Comparison of ENCODE assay signal across 35 mouse cellular contexts in the genomic region with DNA sequence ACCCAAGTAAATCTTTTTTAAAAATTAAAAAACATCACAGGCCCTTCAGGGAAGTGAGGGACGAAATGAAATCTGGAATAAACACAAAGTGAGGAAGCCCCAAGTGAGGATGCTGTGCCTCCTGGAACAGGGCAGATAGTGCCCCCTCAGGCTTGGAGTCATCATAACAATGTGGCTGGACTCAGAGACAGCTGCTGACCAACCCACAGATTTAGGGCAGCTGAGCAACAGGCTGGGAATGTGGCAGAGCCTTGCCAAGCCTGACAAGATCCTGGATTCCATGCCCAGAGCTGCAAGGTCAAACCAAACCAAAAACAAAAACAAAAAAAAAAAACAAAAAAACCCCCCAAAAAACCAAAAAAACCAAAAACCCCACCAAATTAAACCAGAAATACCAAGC. TPM values are rescaled to one million over a fixed set of nuclear protein-coding genes. Genes with fewer than 3 reads are reported as not detected.
DNase-seq lines count a peak whose midpoint lies in the region; ATAC-seq and TF ChIP-seq lines count a peak whose summit lies in the region.
"Had no signal": no experiment of that assay in that cellular context is flagged by ENCODE, and none has a peak within 500 bp of the region (broad histone marks: within the 10 kb centered on the region; RNA-seq: fewer than 3 reads in every experiment).

No protein-coding gene starts in this region.

- WGBS in lung, adult 2 months = 97% methylated on average over 1 of the region's 1 CpGs
- WGBS in hindbrain, embryonic 16.5 days = 90% methylated on average over 1 of the region's 1 CpGs

- no peak for ATAC-seq in hindbrain, embryonic 16.5 days
- ATAC-seq: CD4-positive, CD25-positive, alpha-beta regulatory T cell, adult 4 months; forebrain, embryonic 14.5 days; forebrain, postnatal 0 days; hindbrain, postnatal 0 days; inflammation-experienced regulatory T-cells, adult 6 months; intestine, embryonic 16.5 days; Patski had no signal

- peak; percentile 9; the same call in 1 of the 2 replicates for TF ChIP-seq POLR2A in lung, adult 2 months (IDR thresholded peaks at IDR 0.05; ENCODE audit: borderline replicate concordance, extremely low read depth, low read depth, low read length)
- no peak for TF ChIP-seq POLR2A in myocyte (IDR thresholded peaks at IDR 0.05; ENCODE audit: insufficient read length, low read depth)

- TF ChIP-seq CTCF in lung, adult 2 months (IDR thresholded peaks at IDR 0.05; ENCODE audit: insufficient read depth, low read length) = no peak

- H3K9ac ChIP-seq in hindbrain, embryonic 16.5 days (ENCODE audit: low read depth, low read length) = no peak overlapping the region
- H3K9ac ChIP-seq: forebrain, postnatal 0 days; hindbrain, embryonic 13.5 days had no signal

- no peak overlapping the region for H3K27ac ChIP-seq in hindbrain, embryonic 16.5 days (ENCODE audit: low read depth, low read length)
- H3K27ac ChIP-seq: forebrain, embryonic 10.5 days; gastrocnemius, adult 2 months; hindbrain, embryonic 10.5 days; hindbrain, embryonic 13.5 days; hindbrain, postnatal 0 days had no signal

- H3ac ChIP-seq in myocyte (ENCODE audit: control insufficient read depth, insufficient read length) = no peak overlapping the region

- no peak overlapping the region for H3K4me3 ChIP-seq in lung, adult 2 months (replicated peaks; ENCODE audit: extremely low read depth, low read depth, low read length)
- H3K4me3 ChIP-seq in myocyte = no peak overlapping the region
- H3K4me3 ChIP-seq in hindbrain, embryonic 16.5 days (ENCODE audit: low read length) = no peak overlapping the region
- H3K4me3 ChIP-seq: forebrain, embryonic 10.5 days; gastrocnemius, adult 2 months; hindbrain, embryonic 10.5 days; hindbrain, embryonic 13.5 days had no signal

- peak; percentile 34 to 50 for DNase-seq in adrenal gland, adult (ENCODE audit: inconsistent age in 2 of 2, low spot score in 1 of 2)
- no peak for DNase-seq in adrenal gland, adult 18-20 months (ENCODE audit: low spot score in 2 of 2)
- no peak for DNase-seq in lung, adult 2 months
- no peak for DNase-seq in lung, postnatal 10 days
- DNase-seq in adrenal gland, postnatal 14 days = peak; percentile 36
- no peak for DNase-seq in thymus, adult 18-20 months
- DNase-seq: B cell, adult 2 months; cerebellum, adult 18-20 months; cerebellum, adult 9-10 months; cerebellum, postnatal 14 days; forebrain, postnatal 0 days; gastrocnemius, adult 2 months; gastrocnemius, postnatal 14 days; heart, adult 11 months; heart, postnatal 36 days; kidney, adult 2 months had no signal

- peaks cover 7% of the 10 kb centered on the region; the same call in 1 of the 2 replicates for H3K9me3 ChIP-seq in hindbrain, embryonic 16.5 days (ENCODE audit: control insufficient read depth, low read length)
- H3K9me3 ChIP-seq: hindbrain, embryonic 13.5 days had no signal

- H3K27me3 ChIP-seq in myocyte (ENCODE audit: control insufficient read depth, insufficient read depth, insufficient read length) = no peaks in the 10 kb centered on the region
- no peaks in the 10 kb centered on the region for H3K27me3 ChIP-seq in hindbrain, embryonic 16.5 days (replicated peaks; ENCODE audit: control insufficient read depth, insufficient read depth, low read length)
- H3K27me3 ChIP-seq: hindbrain, embryonic 13.5 days; Patski had no signal

- H3K36me3 ChIP-seq in myocyte (ENCODE audit: control insufficient read depth, insufficient read depth) = no peaks in the 10 kb centered on the region
- H3K36me3 ChIP-seq in hindbrain, embryonic 16.5 days (ENCODE audit: control insufficient read depth, insufficient read depth, low read length) = peaks cover 2% of the 10 kb centered on the region; the same call in 1 of the 2 replicates

- H3K79me2 ChIP-seq in myocyte (ENCODE audit: control insufficient read depth, insufficient read depth) = no peaks in the 10 kb centered on the region

- no peak overlapping the region for H3K4me2 ChIP-seq in myocyte (ENCODE audit: low read depth)
- H3K4me2 ChIP-seq in hindbrain, embryonic 16.5 days (ENCODE audit: low read length) = no peak overlapping the region
- H3K4me2 ChIP-seq: heart, embryonic 11.5 days; hindbrain, embryonic 13.5 days had no signal

- H3K4me1 ChIP-seq in lung, adult 2 months (ENCODE audit: control insufficient read depth, insufficient read depth, low read length) = no peaks in the 10 kb centered on the region
- no peaks in the 10 kb centered on the region for H3K4me1 ChIP-seq in hindbrain, embryonic 16.5 days (ENCODE audit: control insufficient read depth, insufficient read depth, low read depth, low read length)
- H3K4me1 ChIP-seq: forebrain, embryonic 10.5 days; hindbrain, embryonic 10.5 days; hindbrain, embryonic 13.5 days had no signal

TF ChIP-seq in myocyte, 11 proteins besides CTCF, POLR2A, EP300 and RAD21:
- TF ChIP-seq CEBPB (IDR thresholded peaks at IDR 0.05; ENCODE audit: insufficient read depth, poor library complexity, severe bottlenecking) (no peak), TCF12 (IDR thresholded peaks at IDR 0.05; ENCODE audit: insufficient read depth, poor library complexity, severe bottlenecking) (peak; percentile 27), E2F4 (IDR thresholded peaks at IDR 0.05; ENCODE audit: insufficient read depth) (no peak), MYOG (IDR thresholded peaks at IDR 0.05; ENCODE audit: control insufficient read depth in 1 of 3, insufficient read depth in 1 of 3, insufficient read length in 2 of 3, low read depth in 2 of 3) (peak; percentile 55 to 88 (median 74)), MYOD1 (IDR thresholded peaks at IDR 0.05; ENCODE audit: control insufficient read depth in 1 of 3, insufficient read length in 2 of 3, low read depth in 2 of 3) (peak in 2 of 3 experiments; percentile 73 to 86), SRF (IDR thresholded peaks at IDR 0.05; ENCODE audit: control insufficient read depth, insufficient read length, low read depth) (no peak), POLR2AphosphoS2 (IDR thresholded peaks at IDR 0.05; ENCODE audit: insufficient read length, low read depth) (no peak), TCF3 (IDR thresholded peaks at IDR 0.05; ENCODE audit: insufficient read length, low read depth) (no peak)

RNA-seq across cellular contexts. Expression of a gene that starts 7.5 kb away (rescaled TPM):
- total RNA-seq in adrenal gland, adult 18-20 months (2021) = 10 to 100 TPM; 23.0 to 27.5 TPM
- 17.6 and 21.0 TPM in 2 replicates for polyA plus RNA-seq in lung, adult 2 months (2012; rRNA removed)
- total RNA-seq in adrenal gland, postnatal 14 days (2021) = 27.2 and 34.4 TPM in 2 replicates
- 28.9 TPM for polyA plus RNA-seq in myocyte (2012; fragmentation: generic; extraction: Trizol)
- 43.8 and 57.2 TPM in 2 replicates for polyA plus RNA-seq in hindbrain, embryonic 16.5 days (2015; fragmentation: Nextera tagmentation; extraction: Ambion mirVana)

RNA-seq across cellular contexts. Expression of a gene that starts 7.7 kb away (rescaled TPM):
- 1 to 10 TPM; 2.4 to 2.5 TPM for total RNA-seq in adrenal gland, adult 18-20 months (2021)
- 2.0 and 2.5 TPM in 2 replicates for polyA plus RNA-seq in lung, adult 2 months (2012; rRNA removed)
- 2.9 and 3.4 TPM in 2 replicates for total RNA-seq in adrenal gland, postnatal 14 days (2021)
- polyA plus RNA-seq in myocyte (2012; fragmentation: generic; extraction: Trizol) = 2.0 TPM
- polyA plus RNA-seq in hindbrain, embryonic 16.5 days (2015; fragmentation: Nextera tagmentation; extraction: Ambion mirVana) = 5.1 and 5.9 TPM in 2 replicates

RNA-seq across cellular contexts. Expression of a gene that starts 12.4 kb away (rescaled TPM):
- not detected for total RNA-seq in adrenal gland, adult 18-20 months (2021)
- polyA plus RNA-seq in lung, adult 2 months (2012; rRNA removed) = 36.0 and 44.3 TPM in 2 replicates
- total RNA-seq in adrenal gland, postnatal 14 days (2021) = not detected in 2 replicates
- not detected for polyA plus RNA-seq in myocyte (2012; fragmentation: generic; extraction: Trizol)
- 0.16 TPM in 1 of 2 replicates, not detected in the other for polyA plus RNA-seq in hindbrain, embryonic 16.5 days (2015; fragmentation: Nextera tagmentation; extraction: Ambion mirVana)
- total RNA-seq: forebrain, postnatal 0 days; hindbrain, postnatal 0 days had no signal
- polyA plus RNA-seq: embryonic facial prominence, embryonic 11.5 days; forebrain, embryonic 10.5 days; forebrain, embryonic 14.5 days; frontal cortex, adult 2 months; heart, embryonic 11.5 days; heart, embryonic 14.5 days; heart, postnatal 0 days; hindbrain, embryonic 10.5 days; hindbrain, embryonic 13.5 days; hindbrain, postnatal 0 days; inflammation-experienced regulatory T-cells, adult 6 months; intestine, embryonic 16.5 days; Patski had no signal

RNA-seq across cellular contexts. Expression of a gene that starts 18.7 kb away (rescaled TPM):
- 10 to 100 TPM; 11.9 to 13.4 TPM for total RNA-seq in adrenal gland, adult 18-20 months (2021)
- polyA plus RNA-seq in lung, adult 2 months (2012; rRNA removed) = 35.6 and 38.0 TPM in 2 replicates
- 18.6 and 20.1 TPM in 2 replicates for total RNA-seq in adrenal gland, postnatal 14 days (2021)
- 11.5 TPM for polyA plus RNA-seq in myocyte (2012; fragmentation: generic; extraction: Trizol)
- polyA plus RNA-seq in hindbrain, embryonic 16.5 days (2015; fragmentation: Nextera tagmentation; extraction: Ambion mirVana) = 5.5 and 7.1 TPM in 2 replicates

RNA-seq across cellular contexts. Expression of a gene that starts 21.0 kb away (rescaled TPM):
- 1 to 10 TPM in 1 of 2 experiments, not detected in 1; 3.5 TPM for total RNA-seq in adrenal gland, adult 18-20 months (2021)
- polyA plus RNA-seq in lung, adult 2 months (2012; rRNA removed) = not detected in 2 replicates
- total RNA-seq in adrenal gland, postnatal 14 days (2021) = not detected in 2 replicates
- polyA plus RNA-seq in myocyte (2012; fragmentation: generic; extraction: Trizol) = not detected
- not detected in 2 replicates for polyA plus RNA-seq in hindbrain, embryonic 16.5 days (2015; fragmentation: Nextera tagmentation; extraction: Ambion mirVana)
- total RNA-seq: forebrain, postnatal 0 days; gastrocnemius, adult 2 months; gastrocnemius, postnatal 14 days; gastrocnemius, postnatal 4 days; heart, postnatal 36 days; hindbrain, postnatal 0 days; MEL had no signal
- polyA plus RNA-seq: embryonic facial prominence, embryonic 11.5 days; embryonic facial prominence, embryonic 14.5 days; forebrain, embryonic 10.5 days; forebrain, embryonic 14.5 days; forebrain, postnatal 0 days; frontal cortex, adult 2 months; heart, embryonic 11.5 days; heart, embryonic 14.5 days; heart, postnatal 0 days; hindbrain, embryonic 10.5 days; hindbrain, embryonic 13.5 days; hindbrain, postnatal 0 days; intestine, embryonic 16.5 days; kidney, adult 2 months; Patski had no signal

Comparison
In these comparisons a context has a peak if more than half of its experiments do, and no peak if none do; other contexts are left out.
1. DNase-seq: peak in adrenal gland, adult (2 of 2) and adrenal gland, postnatal 14 days (single experiment); none in adrenal gland, adult 18-20 months (0 of 2), lung, adult 2 months (single experiment), lung, postnatal 10 days (single experiment) and thymus, adult 18-20 months (0 of 2).
2. RNA of a gene that starts 12.4 kb away (polyA plus RNA-seq): 36.0 to 44.3 TPM in lung, adult 2 months; not detected in myocyte (single experiment) and 0.16 TPM in hindbrain, embryonic 16.5 days; every median in the first group is over 10 times any median in the second.